Mouse (Mus musculus): ENCODE data around the gene Gm17359. TPM values are rescaled to one million over a fixed set of nuclear protein-coding genes. Genes with fewer than 3 reads are reported as not detected.

Gm17359 gene
- polyA plus RNA-seq, 1 experiment from 2014 or later: 0.28 TPM

DNA sequence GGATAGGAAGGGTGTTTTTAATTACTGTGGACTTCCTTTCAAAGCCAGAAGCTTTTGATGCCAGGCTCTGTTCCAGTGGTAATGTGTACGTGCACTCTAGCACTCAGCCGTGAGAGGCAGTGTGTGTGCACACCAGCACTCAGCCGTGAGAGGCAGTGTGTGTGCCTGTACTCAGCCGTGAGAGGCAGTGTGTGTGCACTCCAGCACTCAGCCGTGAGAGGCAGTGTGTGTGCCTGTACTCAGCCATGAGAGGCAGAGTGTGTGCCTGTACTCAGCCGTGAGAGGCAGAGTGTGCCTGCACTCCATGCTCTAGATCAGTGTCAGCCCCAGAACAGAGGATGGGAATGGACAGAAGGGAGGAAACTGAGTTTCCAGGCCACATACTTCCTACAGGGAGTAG is 160.2 kb downstream of the Gm17359 start:
- H3K27ac ChIP-seq: no peak overlapping the region
- H3K9ac ChIP-seq: no peak overlapping the region
- H3K4me1 ChIP-seq: peaks cover 4% of the 10 kb centered on the region; the same call in 1 of the 2 replicates
- H3K4me3 ChIP-seq: no peak overlapping the region
- H3K36me3 ChIP-seq: peaks cover 35% of the 10 kb centered on the region
- WGBS: 84% methylated on average over 6 of the region's 6 CpGs
- no peaks in the 10 kb centered on the region for H3K9me3 ChIP-seq
- H3K27me3 ChIP-seq (replicated peaks): no peaks in the 10 kb centered on the region
- no peak for ATAC-seq (ENCODE audit: low FRiP score, low read depth)
- H3K4me2 ChIP-seq (replicated peaks): no peak overlapping the region

DNA sequence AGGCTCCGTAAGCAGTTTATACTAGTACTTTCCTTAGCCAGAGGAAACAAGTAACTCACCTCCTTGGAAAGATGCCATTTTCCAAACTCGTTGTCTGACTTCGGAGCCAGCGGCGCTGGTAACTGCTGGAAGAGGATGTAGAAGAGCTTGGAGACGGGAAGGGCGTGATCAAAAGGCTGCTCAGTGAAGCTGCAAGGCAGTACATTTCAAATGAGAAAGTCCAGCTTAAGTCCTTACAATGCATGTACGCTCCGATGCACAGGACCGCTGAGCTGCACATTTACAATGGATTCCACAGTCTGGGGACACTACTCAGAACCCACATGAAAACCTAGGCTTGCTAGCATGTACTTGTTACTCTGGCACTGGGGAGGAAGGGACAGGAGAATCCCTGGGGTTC is 163.8 kb downstream of the Gm17359 start:
- no peaks in the 10 kb centered on the region for H3K9me3 ChIP-seq
- peaks cover 4% of the 10 kb centered on the region; the same call in 1 of the 2 replicates for H3K4me1 ChIP-seq
- no peak overlapping the region for H3K4me3 ChIP-seq
- H3K27ac ChIP-seq: no peak overlapping the region
- ATAC-seq (ENCODE audit: low FRiP score, low read depth): no peak
- 60% methylated on average over 10 of the region's 10 CpGs for WGBS
- no peak overlapping the region for H3K4me2 ChIP-seq (replicated peaks)
- H3K27me3 ChIP-seq (replicated peaks): no peaks in the 10 kb centered on the region
- H3K9ac ChIP-seq: no peak overlapping the region
- H3K36me3 ChIP-seq: peaks cover 17% of the 10 kb centered on the region; the same call in 1 of the 2 replicates

DNA sequence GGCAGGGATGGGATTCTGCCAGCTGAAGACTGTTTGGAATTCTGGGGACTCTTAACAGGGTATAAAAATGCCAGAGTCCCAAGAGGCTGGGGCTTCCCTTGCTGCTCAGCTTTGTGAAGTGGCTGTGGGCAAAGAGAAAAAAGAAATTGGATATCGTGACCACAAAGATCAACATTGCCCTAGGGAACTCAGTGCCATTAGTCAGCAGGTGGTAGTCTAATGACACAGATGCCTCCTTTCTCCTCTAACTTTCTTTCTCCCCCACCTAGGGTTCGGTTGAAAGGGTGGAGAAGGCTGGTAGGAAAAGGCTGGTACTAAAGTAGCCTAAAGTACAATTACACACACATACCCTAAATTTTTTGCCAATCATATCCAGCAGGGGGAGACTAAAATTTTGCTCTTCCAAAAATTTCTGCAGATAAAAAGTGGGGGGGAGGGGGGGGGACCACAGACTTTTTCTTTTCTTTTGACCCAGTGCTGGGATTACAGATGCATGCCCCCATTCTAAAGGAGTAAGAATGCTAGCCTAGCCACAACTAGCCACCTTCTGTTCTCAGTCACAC is 164.8 kb downstream of the Gm17359 start:
- Histone ChIP-seq H3K4me1 (peaks cover 4% of the 10 kb centered on the region; the same call in 1 of the 2 replicates), H3K9me3 (no peaks in the 10 kb centered on the region), H3K27ac (no peak overlapping the region), H3K36me3 (peaks cover 21% of the 10 kb centered on the region), H3K4me2 (replicated peaks) (no peak overlapping the region), H3K4me3 (no peak overlapping the region), H3K27me3 (replicated peaks) (no peaks in the 10 kb centered on the region), H3K9ac (no peak overlapping the region)
- ATAC-seq (ENCODE audit: low FRiP score, low read depth): no peak
- 64% methylated on average over 2 of the region's 2 CpGs for WGBS

Other genes starting within 250 kb of the Gm17359 start
- gene Rapgef2, start 50.1 kb upstream of the Gm17359 start, polyA plus RNA-seq (2016; fragmentation: Nextera tagmentation; extraction: Ambion mirVana): 8.6 and 8.9 TPM in 2 replicates
- 8.7 and 9.6 TPM in 2 replicates for gene Fnip2, start 231.1 kb downstream of the Gm17359 start, polyA plus RNA-seq (2016; fragmentation: Nextera tagmentation; extraction: Ambion mirVana)